Mouse (Mus musculus): Measurements from ENCODE around the gene Ubqln4. TPM values are rescaled to one million over a fixed set of nuclear protein-coding genes. Genes with fewer than 3 reads are reported as not detected.

Gene Ubqln4
- total RNA-seq, 1 experiment = 103 TPM

- in situ Hi-C loops (cut with MboI; ENCODE audit: low sequenced_read_pairs in 2 of 2, unreplicated experiment in 2 of 2) = no loop called here
- DNase-seq (ENCODE audit: low read depth, low spot score) = no peak
- Histone ChIP-seq H3K36me3 (ENCODE audit: control insufficient read depth, insufficient read depth, low read length, poor library complexity, severe bottlenecking) (peaks cover 8% of the 10 kb centered on the region), H3K9me3 (ENCODE audit: control insufficient read depth, insufficient read depth, low read depth, low read length) (no peaks in the 10 kb centered on the region), H3K27ac (ENCODE audit: insufficient read depth, low read depth, low read length, poor library complexity, severe bottlenecking) (no peak overlapping the region), H3K9ac (ENCODE audit: insufficient read depth, low read depth, low read length, poor library complexity, severe bottlenecking) (no peak overlapping the region), H3K4me1 (ENCODE audit: control insufficient read depth in 2 of 2, insufficient read depth in 2 of 2, low read length in 2 of 2, poor library complexity in 1 of 2) (peaks cover 4 to 37% of the 10 kb centered on the region in 2 experiments), H3K4me3 (ENCODE audit: insufficient read depth in 1 of 2, low read depth in 1 of 2, low read length in 2 of 2, poor library complexity in 1 of 2, severe bottlenecking in 1 of 2) (no peak overlapping the region)
- TF ChIP-seq ZC3H11A (IDR thresholded peaks at IDR 0.05; ENCODE audit: borderline replicate concordance, low read depth, low read length) = no peak
- TF ChIP-seq HCFC1 (IDR thresholded peaks at IDR 0.05; ENCODE audit: borderline replicate concordance, insufficient read depth, low read length) = no peak
- TF ChIP-seq MAFK (IDR thresholded peaks at IDR 0.05; ENCODE audit: insufficient read depth, low read depth, low read length) = no peak
- no peak for TF ChIP-seq CHD2 (IDR thresholded peaks at IDR 0.05; ENCODE audit: low read depth, low read length)
- no peak for TF ChIP-seq ZNF384 (IDR thresholded peaks at IDR 0.05; ENCODE audit: low read depth, low read length)
Observed at GRCm38 (mm10) chr3:88542486-88542885, 11.1 kb upstream of the Ubqln4 start.

- no peak overlapping the region for H3K4me3 ChIP-seq (ENCODE audit: insufficient read depth in 1 of 2, low read depth in 1 of 2, low read length in 2 of 2, poor library complexity in 1 of 2, severe bottlenecking in 1 of 2)
- peaks cover 4 to 41% of the 10 kb centered on the region in 2 experiments for H3K4me1 ChIP-seq (ENCODE audit: control insufficient read depth in 2 of 2, insufficient read depth in 2 of 2, low read length in 2 of 2, poor library complexity in 1 of 2)
- no peak for TF ChIP-seq MAFK (IDR thresholded peaks at IDR 0.05; ENCODE audit: insufficient read depth, low read depth, low read length)
- no peak for TF ChIP-seq ZNF384 (IDR thresholded peaks at IDR 0.05; ENCODE audit: low read depth, low read length)
- no peak for TF ChIP-seq ZC3H11A (IDR thresholded peaks at IDR 0.05; ENCODE audit: borderline replicate concordance, low read depth, low read length)
- no peak for TF ChIP-seq HCFC1 (IDR thresholded peaks at IDR 0.05; ENCODE audit: borderline replicate concordance, insufficient read depth, low read length)
- no peak for TF ChIP-seq CHD2 (IDR thresholded peaks at IDR 0.05; ENCODE audit: low read depth, low read length)
- in situ Hi-C loops (cut with MboI; ENCODE audit: low sequenced_read_pairs in 2 of 2, unreplicated experiment in 2 of 2) = no loop called here
- H3K36me3 ChIP-seq (ENCODE audit: control insufficient read depth, insufficient read depth, low read length, poor library complexity, severe bottlenecking) = peaks cover 6% of the 10 kb centered on the region; the same call in 1 of the 2 replicates
- H3K9ac ChIP-seq (ENCODE audit: insufficient read depth, low read depth, low read length, poor library complexity, severe bottlenecking) = no peak overlapping the region
- H3K27ac ChIP-seq (ENCODE audit: insufficient read depth, low read depth, low read length, poor library complexity, severe bottlenecking) = no peak overlapping the region
- no peaks in the 10 kb centered on the region for H3K9me3 ChIP-seq (ENCODE audit: control insufficient read depth, insufficient read depth, low read depth, low read length)
- DNase-seq (ENCODE audit: low read depth, low spot score) = no peak
Observed at GRCm38 (mm10) chr3:88543174-88543573, 10.4 kb upstream of the Ubqln4 start.

- in situ Hi-C loops (cut with MboI; ENCODE audit: low sequenced_read_pairs in 2 of 2, unreplicated experiment in 2 of 2) = no loop called here
- H3K9ac ChIP-seq (ENCODE audit: insufficient read depth, low read depth, low read length, poor library complexity, severe bottlenecking) = no peak overlapping the region
- peaks cover 4 to 42% of the 10 kb centered on the region in 2 experiments for H3K4me1 ChIP-seq (ENCODE audit: control insufficient read depth in 2 of 2, insufficient read depth in 2 of 2, low read length in 2 of 2, poor library complexity in 1 of 2)
Observed at GRCm38 (mm10) chr3:88543651-88544410, 9.7 kb upstream of the Ubqln4 start.

GRCm38 (mm10) chr3:88544514-88544913 lies 9.0 kb upstream of the Ubqln4 start:
- Histone ChIP-seq H3K9me3 (ENCODE audit: control insufficient read depth, insufficient read depth, low read depth, low read length) (no peaks in the 10 kb centered on the region), H3K9ac (ENCODE audit: insufficient read depth, low read depth, low read length, poor library complexity, severe bottlenecking) (no peak overlapping the region), H3K4me3 (ENCODE audit: insufficient read depth in 1 of 2, low read depth in 1 of 2, low read length in 2 of 2, poor library complexity in 1 of 2, severe bottlenecking in 1 of 2) (no peak overlapping the region), H3K36me3 (ENCODE audit: control insufficient read depth, insufficient read depth, low read length, poor library complexity, severe bottlenecking) (peaks cover 5% of the 10 kb centered on the region; the same call in 1 of the 2 replicates), H3K4me1 (ENCODE audit: control insufficient read depth in 2 of 2, insufficient read depth in 2 of 2, low read length in 2 of 2, poor library complexity in 1 of 2) (peaks cover 4 to 41% of the 10 kb centered on the region in 2 experiments), H3K27ac (ENCODE audit: insufficient read depth, low read depth, low read length, poor library complexity, severe bottlenecking) (no peak overlapping the region)
- no peak for DNase-seq (ENCODE audit: low read depth, low spot score)
- no peak for TF ChIP-seq HCFC1 (IDR thresholded peaks at IDR 0.05; ENCODE audit: borderline replicate concordance, insufficient read depth, low read length)
- no peak for TF ChIP-seq CHD2 (IDR thresholded peaks at IDR 0.05; ENCODE audit: low read depth, low read length)
- TF ChIP-seq ZC3H11A (IDR thresholded peaks at IDR 0.05; ENCODE audit: borderline replicate concordance, low read depth, low read length) = no peak
- in situ Hi-C loops (cut with MboI; ENCODE audit: low sequenced_read_pairs in 2 of 2, unreplicated experiment in 2 of 2) = no loop called here

More at GRCm38 (mm10) chr3:88543651-88544410, 9.7 kb upstream of the Ubqln4 start:
- Histone ChIP-seq H3K36me3 (ENCODE audit: control insufficient read depth, insufficient read depth, low read length, poor library complexity, severe bottlenecking) (peaks cover 5% of the 10 kb centered on the region; the same call in 1 of the 2 replicates), H3K9me3 (ENCODE audit: control insufficient read depth, insufficient read depth, low read depth, low read length) (no peaks in the 10 kb centered on the region), H3K27ac (ENCODE audit: insufficient read depth, low read depth, low read length, poor library complexity, severe bottlenecking) (no peak overlapping the region), H3K4me3 (ENCODE audit: insufficient read depth in 1 of 2, low read depth in 1 of 2, low read length in 2 of 2, poor library complexity in 1 of 2, severe bottlenecking in 1 of 2) (no peak overlapping the region)
- no peak for DNase-seq (ENCODE audit: low read depth, low spot score)
- TF ChIP-seq HCFC1 (IDR thresholded peaks at IDR 0.05; ENCODE audit: borderline replicate concordance, insufficient read depth, low read length) = no peak
- TF ChIP-seq ZNF384 (IDR thresholded peaks at IDR 0.05; ENCODE audit: low read depth, low read length) = no peak
- TF ChIP-seq MAFK (IDR thresholded peaks at IDR 0.05; ENCODE audit: insufficient read depth, low read depth, low read length) = no peak
- TF ChIP-seq ZC3H11A (IDR thresholded peaks at IDR 0.05; ENCODE audit: borderline replicate concordance, low read depth, low read length) = no peak
- no peak for TF ChIP-seq CHD2 (IDR thresholded peaks at IDR 0.05; ENCODE audit: low read depth, low read length)
